Mouse (Mus musculus) adrenal gland, postnatal 25 days (tissue): ENCODE data around the gene AI464131. TPM values are rescaled to one million over a fixed set of nuclear protein-coding genes. Genes with fewer than 3 reads are reported as not detected.

Source experiments
- DNase-seq: peaks from one replicate; pipeline ENCODE4 v3.0.0; 2021; ENCODE audit warnings: mixed read lengths
- long read RNA-seq: library from polyadenylated mRNA; stranded (forward); transcript quantifications from one replicate; pipeline ENCODE4 v2.0.0, GENCODE M21; 2021
- total RNA-seq: library from RNA; stranded (reverse); gene quantifications from 2 replicates; pipeline ENCODE4 v1.2.3, GENCODE M21; 2021

AI464131 gene
- total RNA-seq: 15.4 and 17.4 TPM in 2 replicates
- long read RNA-seq, full-length matches to known transcripts: 11 of 24 reads
- long read RNA-seq, partial matches to known transcripts: 12 of 24 reads
- long read RNA-seq, other reads (novel, unspliced or antisense): 1 of 24 reads

DNA sequence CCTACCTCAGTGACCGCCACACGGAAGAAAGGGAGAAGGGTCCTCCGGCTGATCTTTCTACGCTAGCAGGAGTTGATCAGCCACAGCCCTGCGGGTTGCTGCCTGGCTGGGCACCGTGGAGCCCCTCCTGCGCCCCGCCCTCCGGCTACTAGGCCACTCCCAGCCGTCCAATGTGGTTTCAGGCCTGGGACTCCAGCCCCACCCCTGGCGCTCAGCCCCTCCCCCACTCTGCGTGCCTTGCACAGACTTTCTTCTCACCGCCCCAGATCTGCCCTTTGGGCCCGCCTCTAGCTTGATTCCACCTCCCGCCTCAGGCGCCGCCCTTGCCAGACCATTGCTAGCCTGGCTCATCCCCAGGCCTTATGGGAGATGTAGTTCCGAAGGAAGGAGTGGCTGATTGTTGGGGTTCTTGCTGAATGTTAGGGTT lies at the start of gene AI464131:
Gene AI464131, minus strand, starts transcription at position 91 of the 427 bp plus-strand sequence.
- DNase-seq: peak; percentile 100

DNA sequence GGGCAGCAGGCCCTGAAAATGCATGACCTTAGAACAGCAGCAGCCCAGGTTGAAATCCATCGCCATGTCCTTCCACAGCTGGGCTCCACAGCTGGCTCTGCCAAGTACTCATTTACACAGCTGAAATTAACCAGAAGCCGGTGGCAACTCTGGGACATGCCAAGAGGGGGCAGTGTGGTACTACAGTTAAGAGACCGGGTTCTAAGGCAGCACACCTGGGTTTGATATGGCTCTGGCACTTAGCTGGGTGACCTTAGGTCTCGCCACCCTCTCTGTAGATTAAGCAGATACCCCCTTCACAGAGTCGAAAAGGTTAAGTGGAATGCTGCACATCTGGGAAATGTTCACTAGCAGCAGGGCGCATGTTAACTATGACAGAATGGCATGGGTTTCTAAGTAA lies 49.7 kb upstream of the AI464131 start:
- DNase-seq: peak; percentile 70

DNA sequence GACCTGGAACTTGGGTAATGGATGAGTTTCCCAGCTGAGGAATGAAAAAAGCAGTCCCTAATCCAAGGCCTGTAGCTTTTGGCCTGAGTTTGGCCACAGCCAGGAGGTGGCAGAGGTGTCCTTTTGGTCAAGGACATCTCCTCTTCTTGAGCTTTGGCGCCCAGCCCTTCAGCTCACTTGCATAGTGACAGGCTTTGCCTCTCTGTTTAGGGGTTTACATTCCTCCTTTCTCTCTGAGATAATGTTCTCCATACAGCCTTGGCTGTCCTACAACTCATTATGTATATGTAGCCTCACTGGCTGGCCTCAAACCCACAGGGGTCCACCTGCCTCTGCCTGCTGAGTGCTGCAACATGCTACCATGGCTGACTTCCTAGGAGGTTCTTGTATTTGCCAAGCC lies 44.2 kb upstream of the AI464131 start:
- no peak for DNase-seq

DNA sequence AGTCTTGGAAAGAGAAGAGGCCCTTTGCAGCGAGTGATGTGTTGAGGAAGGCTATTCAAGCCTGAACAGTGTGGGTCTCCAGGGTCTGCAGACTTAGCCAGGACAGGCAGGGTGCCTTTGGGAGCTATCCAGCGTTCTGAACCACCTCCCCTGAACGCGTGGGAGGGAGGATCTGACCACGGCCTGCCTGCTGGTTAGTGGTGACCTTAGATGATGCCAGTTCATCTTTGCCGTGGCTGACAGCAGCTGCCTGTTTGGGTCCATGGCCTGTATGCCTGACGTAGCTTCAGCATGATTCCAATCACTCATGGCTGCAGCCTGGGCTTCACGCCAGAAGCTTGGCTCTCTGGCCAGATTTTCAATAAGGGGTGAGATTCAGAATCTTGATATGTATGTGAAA lies 43.1 kb upstream of the AI464131 start:
- DNase-seq: peak; percentile 64

GRCm38 (mm10) chr4:41542136-41542535 lies 39.3 kb upstream of the AI464131 start:
- DNase-seq: no peak

DNA sequence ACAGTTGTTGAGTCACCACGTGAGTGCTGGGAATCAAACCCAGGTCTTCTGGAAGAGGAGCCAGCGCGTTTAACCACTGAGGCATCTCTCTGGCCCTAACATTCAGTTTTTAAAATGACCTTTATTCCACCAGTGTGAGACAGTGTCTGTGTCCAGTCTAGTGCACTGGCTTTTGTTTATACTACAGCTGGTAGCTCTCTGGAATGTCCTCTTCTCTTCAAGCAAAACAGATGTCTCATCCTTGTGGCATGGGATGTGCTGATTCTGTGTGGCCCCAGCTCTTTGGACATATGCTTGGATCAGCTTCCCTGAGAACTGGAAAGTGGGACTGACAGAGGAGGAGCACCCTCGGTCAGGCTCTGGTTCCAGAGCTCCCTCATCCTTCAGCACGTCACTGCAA lies 32.0 kb upstream of the AI464131 start:
- no peak for DNase-seq

DNA sequence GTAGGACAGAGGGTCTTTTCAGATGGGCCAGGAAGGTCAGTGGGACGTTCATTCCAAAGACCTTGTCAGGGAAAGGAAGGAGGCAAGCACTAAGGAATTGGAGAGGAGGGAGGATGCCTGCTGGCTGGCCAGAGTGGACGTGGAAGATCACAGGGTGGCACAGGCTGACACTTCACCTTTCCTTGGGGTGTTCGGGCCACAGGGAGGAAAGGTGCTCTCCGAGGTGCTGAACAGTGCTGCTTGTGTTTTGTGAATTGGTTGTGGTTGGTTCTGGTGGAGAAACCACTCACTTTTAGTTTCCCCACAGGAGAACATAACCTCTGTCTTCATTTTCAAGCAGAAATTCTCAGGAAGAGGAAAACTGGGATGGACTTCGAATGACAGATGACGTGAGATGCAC lies 29.5 kb upstream of the AI464131 start:
- peak; percentile 42 for DNase-seq

DNA sequence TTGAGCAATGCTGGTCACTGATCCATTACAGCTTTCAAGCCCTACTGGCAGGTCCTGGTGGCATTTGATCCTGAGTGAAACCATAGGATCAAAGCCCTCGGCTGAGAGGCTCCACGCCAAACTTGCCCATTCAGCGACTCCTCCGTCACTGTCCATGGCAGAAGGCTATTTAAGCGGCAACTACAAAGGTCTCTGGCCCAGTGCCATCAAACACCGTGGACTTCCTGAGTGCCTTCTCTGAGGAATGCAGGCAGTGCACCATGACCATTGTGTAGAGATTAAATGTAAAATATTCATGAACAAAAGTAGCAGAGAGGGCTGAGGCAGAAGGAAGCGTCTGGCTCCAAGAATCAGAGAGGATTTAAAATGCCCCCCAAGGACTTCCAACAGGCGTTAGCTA lies 25.1 kb upstream of the AI464131 start:
- DNase-seq: peak; percentile 47

GRCm38 (mm10) chr4:41527076-41527475 lies 24.2 kb upstream of the AI464131 start:
- no peak for DNase-seq

DNA sequence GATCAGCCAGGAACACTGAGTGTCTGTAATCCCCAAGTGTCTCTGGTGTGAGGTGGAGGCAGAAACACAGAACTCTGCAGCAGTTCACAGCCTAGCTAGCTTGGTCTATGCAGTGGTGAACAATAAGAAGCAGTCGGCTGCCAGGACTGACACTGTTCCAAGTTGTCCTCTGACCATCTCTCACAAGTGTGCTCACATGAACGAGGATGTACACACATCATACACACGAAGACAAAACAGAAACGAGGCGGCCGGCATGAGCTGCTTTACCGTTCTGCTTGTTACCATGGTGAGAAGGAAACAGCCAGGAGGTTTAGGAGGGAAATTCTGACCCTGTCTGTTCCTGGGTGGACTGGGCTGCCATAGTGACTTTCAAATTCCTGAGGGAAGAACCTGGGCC lies 23.7 kb upstream of the AI464131 start:
- no peak for DNase-seq

- DNase-seq: no peak
These were observed 22.0 kb upstream of the AI464131 start for GRCm38 (mm10) chr4:41524829-41525228.

DNA sequence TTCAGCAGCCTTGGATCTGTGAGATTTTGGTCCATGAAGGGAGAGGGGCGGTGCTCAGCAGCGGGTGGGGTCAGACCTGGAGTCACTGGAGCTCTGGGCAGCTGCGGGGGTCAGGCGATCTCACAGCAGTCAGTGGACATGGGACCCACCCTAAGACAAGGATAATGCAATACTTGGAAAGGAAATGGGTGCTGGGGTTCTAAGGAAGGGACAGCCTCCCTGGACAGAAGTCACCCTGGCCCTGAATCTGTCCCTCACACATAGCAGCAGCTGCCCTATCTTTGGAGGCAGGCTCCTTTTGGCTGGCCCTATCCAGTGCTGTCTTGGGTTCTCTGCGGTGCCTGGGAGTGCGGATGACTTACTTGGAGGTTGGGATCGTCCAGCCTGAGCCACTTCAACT lies 21.0 kb upstream of the AI464131 start:
- DNase-seq: no peak

- DNase-seq: no peak
These were observed 19.9 kb upstream of the AI464131 start for GRCm38 (mm10) chr4:41522788-41523187.

GRCm38 (mm10) chr4:41522136-41522535 lies 19.3 kb upstream of the AI464131 start:
- DNase-seq: no peak

- DNase-seq: no peak
These were observed 17.8 kb upstream of the AI464131 start for GRCm38 (mm10) chr4:41520641-41521040.

DNA sequence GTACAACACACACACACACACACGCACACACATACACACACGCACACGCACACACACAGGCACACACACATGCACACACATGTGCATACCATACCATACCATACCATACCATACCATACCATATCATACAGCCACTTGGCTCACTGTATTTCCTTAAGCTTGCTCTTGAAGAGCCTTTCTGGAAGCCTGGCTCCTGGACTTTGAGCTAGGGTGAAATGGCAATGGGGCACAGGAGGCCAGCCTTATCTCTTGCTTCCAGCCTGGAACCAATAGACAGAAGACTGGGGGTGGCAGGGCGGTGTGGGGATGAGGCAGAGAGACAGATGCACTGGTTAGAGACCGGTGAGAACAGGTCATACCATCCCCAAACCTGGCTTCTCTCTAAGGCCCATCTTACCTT lies 16.3 kb upstream of the AI464131 start:
- no peak for DNase-seq

GRCm38 (mm10) chr4:41518349-41518748 lies 15.5 kb upstream of the AI464131 start:
- DNase-seq: no peak

GRCm38 (mm10) chr4:41517233-41517632 lies 14.4 kb upstream of the AI464131 start, which contains the start of gene 1110017D15Rik:
Gene 1110017D15Rik (minus strand): TSS chr4:41517333.
- DNase-seq: no peak

- DNase-seq: no peak
These were observed 10.8 kb upstream of the AI464131 start for GRCm38 (mm10) chr4:41513714-41514113.

DNA sequence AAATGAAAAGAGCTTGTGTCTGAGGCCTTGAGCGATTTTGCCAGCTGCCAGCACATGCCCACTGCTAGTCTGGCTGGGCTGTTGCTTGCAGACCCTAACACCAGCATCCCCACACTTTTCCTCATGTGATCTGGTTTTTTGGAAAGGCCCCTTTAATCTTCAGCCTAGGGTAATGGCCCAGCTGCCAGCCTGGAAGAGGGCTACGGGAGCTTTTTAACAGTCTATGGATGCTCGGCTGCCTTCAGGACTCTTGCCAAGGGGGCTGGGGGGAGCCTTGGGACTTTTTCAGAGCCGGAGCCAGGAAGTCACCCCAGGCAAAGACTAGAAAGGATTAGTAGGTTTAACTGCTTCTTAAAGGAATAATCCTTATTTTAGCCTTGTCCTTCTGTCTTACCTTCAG lies 10.4 kb upstream of the AI464131 start:
- DNase-seq: no peak

GRCm38 (mm10) chr4:41507998-41508397 lies 5.1 kb upstream of the AI464131 start:
- no peak for DNase-seq

GRCm38 (mm10) chr4:41507326-41507924 lies 4.5 kb upstream of the AI464131 start:
- DNase-seq: no peak

DNA sequence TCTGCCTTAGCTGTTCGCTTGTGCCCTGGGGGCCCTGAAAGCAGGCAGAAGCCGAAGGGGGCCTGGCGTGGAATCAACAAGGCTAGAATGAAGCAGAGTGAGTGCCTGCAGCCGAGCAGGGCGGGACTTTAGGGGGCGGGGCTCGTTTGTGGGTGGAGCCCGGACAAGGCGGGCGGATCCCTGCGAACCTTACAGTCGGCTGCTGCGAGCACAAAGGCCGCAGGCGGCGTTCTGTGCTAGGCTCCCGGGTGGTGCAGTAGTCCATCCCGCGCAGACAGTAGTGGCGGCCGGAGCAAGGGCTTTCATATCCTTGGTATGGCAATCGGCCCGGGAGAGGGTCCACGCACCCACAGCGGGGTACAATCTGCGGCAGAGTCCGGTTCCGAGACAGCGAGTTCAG lies 4.0 kb upstream of the AI464131 start:
- DNase-seq: peak; percentile 91

- peak; percentile 63 for DNase-seq
These were observed 3.3 kb upstream of the AI464131 start for GRCm38 (mm10) chr4:41506156-41506555.
